Mouse (Mus musculus): ENCODE measurements around the gene Brd3.

The Brd3 gene

DNA sequence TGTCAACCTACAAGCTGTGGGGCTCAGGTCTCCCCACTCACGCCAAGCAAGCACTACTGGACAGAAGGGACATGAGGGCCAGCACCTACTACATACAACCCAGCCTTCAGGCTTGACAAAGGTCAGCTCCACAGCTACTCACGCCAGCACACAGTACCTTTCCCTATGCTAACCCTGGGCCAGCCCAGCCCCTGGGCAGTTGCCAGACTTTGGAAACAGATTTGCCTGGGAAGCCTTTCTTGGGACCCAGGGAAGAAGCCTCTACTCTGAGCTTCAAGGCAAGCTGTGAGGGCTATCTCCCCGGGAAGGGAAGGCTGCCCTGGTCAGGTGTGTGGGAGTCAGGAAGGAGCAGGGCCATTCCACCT is 37.5 kb downstream of the Brd3 start:
- no peak for DNase-seq

DNA sequence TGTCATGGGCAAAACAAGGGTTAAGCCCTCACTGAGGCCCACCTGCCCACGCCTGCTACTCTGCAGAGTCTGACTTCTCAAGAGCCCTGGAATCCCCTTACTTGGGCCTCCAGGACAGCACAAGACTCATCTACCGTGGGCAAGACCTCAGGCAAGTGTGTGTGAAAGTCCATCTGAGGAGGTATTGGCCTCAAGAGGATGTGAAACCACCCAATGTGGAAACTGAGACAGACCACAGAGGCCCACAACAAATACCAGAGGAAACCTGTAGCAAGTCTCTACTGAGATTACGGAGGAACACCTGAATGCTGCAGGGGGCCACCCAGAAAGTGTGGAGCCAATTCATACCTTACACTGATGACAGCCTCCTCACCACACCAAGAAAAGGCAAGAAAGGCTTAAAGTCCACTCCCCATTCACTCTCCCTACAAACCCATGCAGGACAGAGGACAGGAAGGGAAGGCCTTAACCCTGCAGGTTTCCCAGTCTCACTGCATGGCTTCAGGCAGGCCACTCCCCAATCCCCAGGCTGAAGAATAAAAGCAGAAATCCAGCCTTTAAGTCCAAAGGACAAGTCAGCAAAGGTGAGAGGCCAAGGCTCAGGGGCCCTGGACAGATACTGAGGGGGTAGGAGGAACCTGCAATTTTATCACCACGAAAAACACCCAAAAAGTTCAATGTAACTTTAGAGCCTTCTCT is 38.0 kb downstream of the Brd3 start:
- no peak for DNase-seq

DNA sequence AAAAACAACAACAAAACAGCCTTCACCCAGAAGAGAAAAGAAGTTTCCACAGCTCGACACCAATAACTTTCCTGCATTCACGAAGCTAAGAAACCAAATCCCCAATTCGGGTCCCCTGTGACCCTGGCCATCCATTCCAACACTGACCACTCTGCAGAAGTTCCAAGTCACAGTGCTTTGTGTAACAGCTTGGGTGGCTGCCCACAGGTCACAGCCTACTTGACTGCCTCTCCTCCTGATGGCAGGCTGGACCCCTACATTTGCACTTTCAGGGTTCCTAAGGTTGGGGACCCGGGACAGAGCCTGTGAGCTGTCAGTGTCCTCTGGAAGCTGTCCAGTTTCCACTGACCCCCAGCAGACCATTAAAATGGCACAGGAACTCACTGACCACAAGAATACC is 44.6 kb downstream of the Brd3 start:
- no peak for DNase-seq

DNA sequence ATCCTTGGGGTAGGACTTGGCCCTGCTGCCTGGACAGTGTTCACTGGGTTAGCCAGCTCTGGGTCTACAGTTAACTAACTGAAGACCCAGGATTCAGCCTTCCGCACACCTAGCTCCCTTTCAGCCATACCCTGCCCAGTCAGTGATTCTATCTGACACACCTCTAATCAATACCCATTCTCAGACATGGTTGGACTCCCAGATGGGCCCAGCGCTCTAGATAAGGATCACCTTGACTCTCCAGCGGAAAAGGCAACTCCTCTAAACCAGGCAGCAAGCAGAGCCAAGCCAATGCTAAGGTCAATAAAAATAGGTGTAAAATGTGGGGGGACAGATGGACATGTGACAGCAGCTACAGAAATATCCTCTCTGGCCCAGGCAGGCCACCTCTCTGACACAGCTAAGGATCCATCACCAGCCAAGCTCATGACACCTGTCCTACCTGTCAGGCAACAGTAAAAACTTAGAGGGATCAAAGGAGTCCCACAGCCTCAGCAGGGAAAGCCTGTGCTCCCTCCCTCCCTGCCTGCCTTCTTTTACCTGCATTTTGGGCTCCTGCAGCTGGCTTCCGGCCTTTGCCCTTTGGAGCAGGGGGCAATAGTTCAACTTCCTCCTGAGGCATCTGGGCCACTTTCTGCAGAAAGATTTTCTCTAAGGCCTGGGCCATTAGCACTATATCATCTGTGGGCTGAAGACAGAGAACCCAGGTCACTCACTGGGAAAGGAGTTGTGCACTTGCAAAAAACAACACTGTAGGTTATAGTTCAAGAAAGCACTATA is 45.4 kb downstream of the Brd3 start:
- peak in 1 of 2 experiments; percentile 54 for DNase-seq

DNA sequence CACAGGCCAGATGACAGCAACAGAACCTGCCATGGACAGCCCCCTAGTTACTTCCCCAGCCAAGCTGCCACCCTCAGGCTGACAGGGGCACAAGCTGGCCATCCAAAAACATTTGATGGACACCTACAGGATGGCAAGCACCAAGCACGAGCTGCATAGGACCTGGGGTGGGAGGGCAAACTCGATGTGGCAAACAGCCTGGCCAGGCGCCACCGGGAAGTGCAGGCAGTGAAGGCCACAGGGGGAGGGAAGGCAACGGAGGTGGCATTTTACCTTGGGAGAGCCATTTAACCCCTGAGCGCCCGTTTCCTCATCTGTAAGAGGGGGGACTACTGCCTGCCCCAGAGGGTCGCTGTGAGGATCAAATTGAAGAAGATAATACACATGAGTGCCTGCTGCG is 46.8 kb downstream of the Brd3 start:
- no peak for DNase-seq

DNA sequence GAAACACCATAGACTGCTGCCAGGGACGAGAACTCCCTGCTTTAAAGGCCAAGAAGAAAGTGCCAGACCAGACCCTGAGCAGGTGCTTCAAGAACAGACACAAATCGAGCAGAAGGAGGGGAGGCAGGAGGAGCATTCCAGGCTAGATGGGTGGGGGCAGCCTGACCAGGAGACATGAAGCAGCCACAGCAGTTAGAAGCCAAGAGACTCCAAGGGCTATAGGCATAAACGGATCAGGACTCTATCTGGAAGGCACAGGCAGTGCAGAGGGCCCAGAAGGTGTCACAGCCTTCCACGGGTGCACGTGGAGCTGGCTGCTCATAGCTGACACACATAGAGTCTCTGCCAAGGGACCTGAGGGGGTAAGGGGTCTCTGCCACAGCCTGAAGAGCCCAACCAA is 47.3 kb downstream of the Brd3 start:
- no peak for DNase-seq

DNA sequence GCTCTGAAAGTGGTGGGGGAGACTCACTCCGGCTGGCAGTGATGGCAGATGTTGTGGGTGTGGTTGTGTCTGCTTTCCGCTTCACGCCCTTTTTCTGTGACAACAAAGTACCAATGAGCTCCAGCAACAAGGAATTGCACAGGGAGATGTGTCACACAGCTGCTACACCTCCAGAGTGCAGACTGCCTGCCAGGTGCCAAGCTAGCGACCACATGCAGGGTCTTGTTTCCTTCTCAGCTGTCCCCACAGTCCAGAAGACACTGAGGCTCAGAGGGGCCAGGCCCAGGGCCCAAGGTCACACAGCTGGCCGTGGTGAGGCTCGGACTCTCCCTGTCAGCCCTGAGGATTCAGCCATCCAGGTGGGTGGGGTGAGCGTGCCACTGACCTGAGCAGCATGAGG is 47.7 kb downstream of the Brd3 start:
- DNase-seq: no peak

DNA sequence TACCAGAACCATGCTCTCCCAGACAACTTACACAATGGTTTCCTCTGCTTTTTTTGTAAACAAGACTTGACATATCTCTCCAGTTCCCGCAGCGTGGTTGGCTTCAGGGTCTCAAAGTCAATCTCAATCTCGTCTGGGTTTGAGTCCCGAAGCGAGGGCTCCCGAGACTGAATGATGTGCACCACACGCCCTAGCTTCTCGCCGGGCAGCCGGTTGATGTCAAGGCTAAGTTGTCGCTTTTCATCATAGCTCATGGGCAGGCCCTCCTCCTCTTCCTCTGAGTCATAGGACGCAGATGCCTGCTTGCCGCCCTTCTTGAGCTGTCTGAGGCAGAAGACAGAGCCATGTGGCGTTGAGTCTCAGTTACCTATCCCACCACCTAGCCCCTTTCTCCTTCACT is 57.2 kb downstream of the Brd3 start:
- no peak for DNase-seq

DNA sequence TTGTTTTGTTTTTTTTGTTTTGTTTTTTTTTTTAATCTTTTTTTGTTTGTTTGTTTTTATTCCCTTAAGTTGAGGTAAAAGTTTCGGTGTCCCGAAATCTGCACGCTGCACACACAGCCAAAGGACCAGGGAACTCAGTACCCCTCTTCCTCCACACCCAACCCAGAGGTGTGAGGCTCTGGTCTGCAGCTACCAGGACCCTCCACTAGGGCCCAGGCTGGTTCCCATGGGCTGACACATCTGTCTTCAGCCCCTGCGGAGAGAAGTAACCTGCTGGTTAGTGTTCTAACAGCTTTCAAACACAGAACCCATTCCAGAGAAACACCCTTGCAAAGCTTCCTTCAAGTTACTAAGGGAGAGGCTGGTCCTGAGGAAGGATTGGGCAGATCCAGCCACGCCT is 59.7 kb downstream of the Brd3 start:
- DNase-seq: peak in 1 of 2 experiments; percentile 48

DNA sequence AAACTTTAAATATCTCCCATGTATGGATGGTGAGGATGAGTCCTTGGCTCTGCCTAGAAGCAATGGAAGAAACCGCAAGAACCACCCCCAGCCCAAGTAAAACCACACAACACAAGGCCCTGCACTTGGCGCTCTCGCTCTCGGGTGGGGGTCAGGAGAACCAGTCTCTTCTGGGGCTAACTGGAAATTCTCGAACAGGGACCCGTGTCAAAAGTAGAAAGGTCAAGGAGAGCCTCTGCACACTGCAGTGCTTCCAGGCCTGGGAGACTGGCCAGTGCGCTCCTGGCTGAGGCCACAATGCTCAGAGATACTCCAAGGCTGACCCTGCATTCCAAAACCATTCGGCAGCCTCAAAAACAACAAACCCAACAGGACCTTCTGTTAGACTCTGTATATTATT is 60.6 kb downstream of the Brd3 start:
- DNase-seq: no peak

DNA sequence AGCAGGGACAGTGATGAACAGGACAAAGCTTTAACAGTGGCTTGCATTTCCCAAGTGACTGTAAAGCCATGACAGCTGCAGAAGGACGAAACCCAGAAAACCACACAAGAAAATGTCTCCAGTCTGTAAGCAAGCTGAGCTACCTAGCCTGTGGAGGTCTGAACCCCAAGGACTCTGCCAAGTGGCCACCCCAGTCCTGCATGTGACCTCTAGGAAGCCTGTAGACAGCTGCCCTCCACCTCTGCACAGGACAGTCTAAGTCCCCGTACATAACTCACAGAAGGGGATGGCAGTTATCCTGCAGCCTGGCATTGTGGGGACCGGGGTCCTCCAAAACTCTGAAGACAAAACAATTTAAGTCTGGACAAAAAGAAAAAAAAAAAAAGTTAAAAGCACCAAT is 61.6 kb downstream of the Brd3 start:
- DNase-seq: no peak

DNA sequence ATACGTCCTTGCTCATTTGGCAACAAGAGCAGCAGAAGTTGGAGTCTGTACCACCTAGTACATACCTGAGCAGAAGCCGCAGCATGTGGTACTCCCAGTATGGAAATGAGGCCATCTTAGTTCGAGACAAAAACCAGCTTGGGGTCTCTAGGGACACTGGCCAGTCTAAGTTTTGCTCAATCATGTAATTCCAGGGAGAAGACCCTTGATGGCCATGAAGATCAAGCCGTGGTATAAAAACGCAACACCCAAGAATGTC is 64.1 kb downstream of the Brd3 start:
- DNase-seq: no peak

DNA sequence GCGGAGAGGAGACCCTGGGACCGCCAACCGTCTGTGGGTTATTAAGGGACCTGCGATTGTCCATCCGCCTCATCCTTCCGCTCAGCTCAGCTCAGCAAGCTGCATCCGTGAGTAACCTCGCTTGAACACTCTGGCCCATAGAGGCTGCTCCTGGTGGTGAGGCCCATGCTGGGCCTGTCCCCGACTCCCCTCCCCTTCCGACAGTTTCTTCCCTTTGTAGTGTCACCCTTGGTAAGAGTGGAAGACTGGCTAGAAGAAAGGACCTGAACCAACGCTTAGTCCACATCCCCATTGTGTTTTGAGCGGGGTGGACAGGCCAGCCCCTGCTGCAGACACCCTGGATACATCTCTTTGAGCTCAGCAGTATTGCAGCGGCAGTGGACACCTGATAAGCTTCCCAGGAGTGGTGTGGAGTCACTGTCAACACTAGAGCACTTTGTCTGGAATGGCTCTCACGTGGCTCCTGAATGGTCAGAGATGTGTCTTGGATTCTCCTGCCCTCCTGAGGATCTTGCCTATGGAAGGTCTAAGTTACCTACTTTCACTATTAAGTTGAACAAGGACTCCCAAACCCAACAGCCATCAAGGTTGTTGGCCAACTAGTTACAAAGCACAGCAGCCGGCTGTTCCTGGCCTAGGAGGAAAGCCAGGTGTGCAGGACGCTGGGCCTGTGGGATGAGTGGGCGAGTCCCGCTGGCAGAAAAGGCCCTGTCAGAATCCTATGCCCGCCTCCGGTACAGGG is 64.6 kb downstream of the Brd3 start:
- no peak for DNase-seq

DNA sequence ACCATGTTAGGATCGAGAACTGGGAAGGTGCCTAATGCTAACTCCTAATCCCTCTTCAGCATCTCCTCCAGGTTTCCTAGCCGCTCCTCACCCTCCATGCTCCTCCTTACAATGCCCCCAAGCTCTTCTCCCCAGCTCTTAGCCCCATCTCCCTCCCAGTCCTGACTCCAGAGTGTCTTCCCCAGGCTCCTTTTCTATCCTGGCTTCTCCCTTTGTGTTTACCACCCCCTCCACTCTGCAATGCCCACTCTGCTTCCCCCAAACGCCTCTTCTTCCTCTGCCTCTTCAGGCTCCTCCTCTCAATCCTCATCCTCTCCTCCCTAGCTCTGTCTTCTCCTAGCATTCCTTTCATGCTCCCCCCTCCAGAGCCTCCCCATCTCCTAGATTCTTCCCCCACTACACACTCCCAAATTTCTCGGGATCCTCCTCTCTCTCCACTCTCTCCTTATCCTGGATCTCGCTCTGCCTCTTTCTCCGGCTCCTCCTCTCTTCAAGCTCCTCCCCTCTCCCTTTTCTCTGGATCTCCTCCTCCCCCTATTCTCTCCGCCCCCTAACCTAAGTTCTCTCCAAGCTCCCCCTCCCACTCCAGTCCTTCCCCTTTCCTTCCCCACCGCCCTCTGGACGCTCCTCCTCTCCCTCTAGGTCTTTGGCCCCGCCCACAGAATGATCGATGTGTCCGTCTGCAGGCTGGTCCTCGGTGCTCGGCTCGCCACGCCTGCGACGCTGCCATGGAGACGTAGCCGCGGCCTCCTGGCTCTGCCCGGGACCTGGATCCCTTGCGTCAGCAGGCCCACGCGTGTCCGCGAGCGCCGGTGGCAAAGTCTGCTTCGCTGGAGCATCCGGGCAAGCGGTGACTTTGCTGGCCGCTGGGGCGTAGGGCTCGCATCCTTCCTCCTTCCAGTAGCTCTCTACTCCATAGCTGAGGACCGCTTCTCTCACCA is 65.4 kb downstream of the Brd3 start, which contains the start of gene Brd3os:
Gene Brd3os (plus strand): TSS at position 558 of the 941 bp plus-strand sequence.
- DNase-seq: peak; percentile 98

DNA sequence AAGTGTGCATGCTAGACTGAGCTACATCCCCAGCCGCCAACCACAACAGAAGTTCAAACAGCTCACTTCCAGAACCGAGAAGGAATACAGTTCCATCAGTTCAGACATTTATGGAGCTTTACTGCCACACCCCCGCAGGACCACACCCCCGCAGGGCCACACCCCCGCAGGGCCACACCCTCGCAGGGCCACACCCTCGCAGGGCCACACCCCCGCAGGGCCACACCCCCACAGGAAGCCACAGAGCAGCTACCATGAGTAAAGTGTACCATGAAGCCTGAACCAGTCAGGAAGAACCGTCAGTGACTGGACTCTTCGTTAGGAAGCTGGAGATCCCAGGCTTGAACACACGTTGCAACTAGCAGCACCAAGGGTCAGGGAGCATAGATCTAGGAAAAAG is 69.2 kb downstream of the Brd3 start:
- peak; percentile 59 to 74 for DNase-seq

DNA sequence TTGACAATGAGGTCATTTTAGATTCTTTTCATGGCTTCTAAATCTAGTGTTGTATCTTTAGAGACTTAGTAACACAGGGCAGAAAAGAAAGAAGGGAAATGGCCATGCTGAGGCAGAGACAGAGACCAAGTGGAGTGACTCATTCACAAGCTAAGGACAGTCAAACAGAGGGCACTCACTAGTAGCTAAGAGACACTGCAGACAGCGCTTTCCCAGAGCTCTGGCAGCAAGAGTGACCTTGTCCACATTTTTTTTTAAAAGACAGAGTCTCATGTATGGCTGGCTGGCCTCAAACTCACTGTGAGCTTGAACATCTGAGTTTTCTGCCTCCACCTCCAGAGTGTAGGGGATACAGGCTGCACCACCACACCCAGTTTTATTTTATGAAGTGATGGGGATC is 69.6 kb downstream of the Brd3 start:
- no peak for DNase-seq

DNA sequence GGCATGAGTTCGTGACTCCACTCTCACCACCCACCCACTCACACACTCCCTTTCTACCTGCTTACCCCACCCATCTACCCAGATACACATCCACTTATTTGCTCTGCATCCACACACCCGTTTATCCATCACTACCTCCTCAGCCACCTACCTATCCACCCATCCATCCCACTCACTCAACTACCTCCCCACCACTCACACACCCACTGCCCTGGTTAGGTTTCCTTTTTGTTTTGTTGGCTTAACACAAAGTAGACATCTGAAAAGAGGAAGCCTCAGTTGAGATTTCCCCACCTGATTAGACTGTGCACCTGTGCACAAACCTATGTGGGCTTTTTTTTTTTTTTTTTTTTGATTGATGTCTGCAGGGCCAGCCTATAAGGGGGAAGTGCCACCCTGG is 74.9 kb downstream of the Brd3 start:
- DNase-seq: no peak

DNA sequence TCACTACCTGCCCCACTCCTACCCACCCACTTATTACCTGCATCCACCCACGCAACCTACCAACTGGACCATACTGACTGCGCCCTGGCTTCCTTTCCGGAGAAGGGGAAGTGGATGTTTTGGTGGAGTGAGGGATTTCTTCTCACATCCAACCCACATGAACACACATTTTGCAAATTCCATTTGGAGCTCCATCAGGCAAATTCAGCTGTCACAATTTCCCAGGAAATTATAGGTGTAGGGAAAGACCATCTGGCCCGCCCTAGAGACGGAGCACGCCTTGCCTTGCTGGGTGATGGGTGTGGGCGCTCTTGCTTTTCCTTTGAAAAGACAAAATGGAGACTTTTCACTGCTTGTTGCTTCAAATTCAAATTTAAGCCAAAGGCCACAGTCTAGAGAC is 76.8 kb downstream of the Brd3 start:
- DNase-seq: no peak

DNA sequence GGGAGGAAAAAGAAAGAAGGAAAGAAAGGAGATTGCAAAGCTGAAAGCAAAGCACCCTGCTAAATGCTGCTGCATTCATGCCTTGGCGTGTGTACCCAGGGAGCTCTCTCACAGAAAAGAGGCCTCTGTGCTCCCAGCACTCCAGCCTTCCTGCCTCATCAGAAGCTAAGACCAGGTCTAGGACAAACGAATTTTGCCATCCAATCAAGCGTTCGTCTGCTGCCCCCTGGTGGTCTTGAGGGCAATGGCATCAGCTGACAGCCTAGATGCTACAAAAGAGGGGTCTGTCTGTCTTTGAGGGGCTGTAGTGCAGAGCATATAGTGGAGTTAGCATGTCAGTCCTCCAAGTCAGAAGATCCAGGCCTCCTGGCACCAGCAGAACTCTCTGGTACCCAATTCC is 79.4 kb downstream of the Brd3 start:
- peak; percentile 91 to 92 for DNase-seq

DNA sequence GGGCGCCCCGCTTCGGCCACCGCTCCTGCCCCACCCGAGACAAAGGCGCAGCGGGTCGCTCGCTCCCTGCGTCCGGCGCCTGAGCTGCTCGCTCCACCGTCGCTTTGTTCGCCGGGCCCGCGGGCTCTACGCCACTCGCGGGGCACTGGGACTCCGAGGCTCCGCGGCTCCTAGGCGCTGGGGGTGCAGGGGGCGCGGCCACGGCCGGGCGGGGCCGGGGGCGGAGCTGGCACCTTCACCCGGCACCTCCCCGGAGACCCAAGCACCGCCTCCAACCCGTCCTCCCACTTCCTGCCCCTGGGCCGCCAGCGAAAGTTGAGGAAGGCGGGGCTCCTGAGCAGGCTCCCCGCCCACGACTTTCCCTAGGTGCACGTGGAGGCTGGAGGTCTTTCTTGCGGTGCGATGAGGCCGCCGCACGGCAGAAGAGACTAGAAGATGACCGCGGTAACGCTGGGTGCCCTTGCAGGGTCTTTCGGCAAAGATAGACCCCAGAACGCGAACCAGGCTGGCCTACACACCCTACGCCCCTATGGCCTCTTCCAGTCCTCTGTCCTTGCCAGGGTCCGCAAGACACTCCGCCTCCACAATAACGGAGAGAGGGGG is 80.5 kb downstream of the Brd3 start, which contains the start of gene Vav2:
Gene Vav2 (minus strand): TSS at position 179 of the 603 bp plus-strand sequence.
- peak; percentile 94 to 96 for DNase-seq

DNA sequence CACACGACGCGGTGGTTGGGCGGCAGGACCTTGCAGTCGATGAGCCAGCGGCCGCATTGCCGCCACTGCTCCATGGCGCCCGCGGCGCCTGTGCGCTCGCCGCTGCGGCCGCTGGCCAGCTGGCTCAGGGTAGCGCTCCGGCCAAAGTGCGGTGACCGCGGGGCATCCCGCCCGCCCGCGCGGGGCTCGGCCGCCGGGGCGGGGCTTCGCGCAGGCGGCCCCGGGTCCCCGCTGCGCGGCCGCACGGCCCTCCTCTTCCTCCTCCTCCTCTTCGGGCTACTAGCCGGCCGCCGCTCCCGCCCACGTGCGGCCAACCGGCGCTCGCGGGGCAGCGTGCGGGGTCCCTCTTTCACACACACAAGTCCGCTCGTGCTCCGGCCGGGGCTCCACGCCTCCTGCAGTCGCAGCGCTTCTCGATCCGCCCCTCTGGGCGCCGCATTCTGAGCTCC is 81.0 kb downstream of the Brd3 start:
- DNase-seq: peak in 1 of 2 experiments; percentile 69

DNA sequence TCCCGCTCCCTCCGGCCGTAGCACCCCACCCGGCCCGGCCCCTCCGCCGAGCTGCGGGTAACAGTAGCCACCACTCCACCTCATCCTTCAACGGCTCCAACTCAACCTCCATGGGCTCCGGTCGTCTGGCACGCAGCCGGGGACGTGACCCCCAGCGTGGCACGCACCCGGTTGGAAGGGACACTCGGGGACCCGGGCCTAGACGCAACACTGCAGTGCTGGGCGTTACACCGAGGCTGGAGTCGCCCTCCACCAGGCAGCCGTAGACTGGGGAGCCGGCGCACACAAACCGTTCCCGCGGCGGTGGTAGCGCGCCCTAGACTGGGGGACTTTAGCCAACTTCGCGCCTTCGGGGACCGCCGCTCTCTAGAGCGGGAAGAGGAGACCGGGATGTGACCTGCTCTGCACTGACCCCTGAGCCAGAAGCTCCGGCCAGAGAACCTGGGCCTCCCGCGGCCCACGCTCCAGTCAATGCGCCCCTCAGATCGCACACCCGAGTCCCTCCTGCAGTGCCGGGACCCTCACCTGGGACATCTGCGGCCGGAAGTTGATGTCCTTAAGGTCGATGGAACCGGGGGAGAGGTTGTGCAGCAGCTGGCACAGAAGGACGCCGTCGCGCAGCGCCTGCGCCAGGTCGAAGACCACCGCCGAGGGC is 81.6 kb downstream of the Brd3 start:
- peak; percentile 53 to 68 for DNase-seq
